Mouse (Mus musculus) limb, embryonic 13.5 days (tissue): Measurements from ENCODE around the gene Myo3b. TPM values are rescaled to one million over a fixed set of nuclear protein-coding genes. Genes with fewer than 3 reads are reported as not detected.

ENCODE experiments used
- ATAC-seq: fragments of 200-750 bp; cut with Nextera tagmentation; 2 replicates; pipeline ENCODE4 v1.8.0; 2017; ENCODE audit warnings: low read depth, moderate number of reproducible peaks, moderate TSS enrichment; ENCODE audit not compliant: low FRiP score
- H3K27ac ChIP-seq: fragments of 300-500 bp; sonication (generic); 2 replicates; pipeline ENCODE4 v1.5.1; 2015; ENCODE audit warnings: inconsistent platforms, mild to moderate bottlenecking, moderate library complexity
- H3K27me3 ChIP-seq: fragments of 300-500 bp; sonication (generic); 2 replicates; pipeline ENCODE4 v1.6.1; 2015; ENCODE audit warnings: mild to moderate bottlenecking, inconsistent platforms
- H3K36me3 ChIP-seq: fragments of 300-500 bp; sonication (generic); 2 replicates; pipeline ENCODE4 v1.6.1; 2015; ENCODE audit warnings: inconsistent platforms, mild to moderate bottlenecking, moderate library complexity
- H3K4me1 ChIP-seq: fragments of 300-500 bp; sonication (generic); 2 replicates; pipeline ENCODE4 v1.6.1; 2015; ENCODE audit warnings: inconsistent platforms
- H3K4me2 ChIP-seq: fragments of 300-500 bp; sonication (generic); replicated peaks from 2 replicates; pipeline ENCODE4 v1.6.1; 2015; ENCODE audit warnings: inconsistent platforms, mild to moderate bottlenecking, moderate library complexity
- H3K4me3 ChIP-seq: fragments of 300-500 bp; sonication (generic); 2 replicates; pipeline ENCODE4 v1.5.1; 2015; ENCODE audit warnings: moderate library complexity, mild to moderate bottlenecking, inconsistent platforms
- H3K9ac ChIP-seq: fragments of 300-500 bp; sonication (generic); 2 replicates; pipeline ENCODE4 v1.6.1; 2015; ENCODE audit warnings: mild to moderate bottlenecking, inconsistent platforms
- H3K9me3 ChIP-seq: fragments of 300-500 bp; sonication (generic); 2 replicates; pipeline ENCODE4 v1.6.1; 2016; ENCODE audit warnings: inconsistent platforms
- WGBS: fragments of 180-500 bp; shearing (Covaris S2); methylation state at CpG from one replicate; pipeline ENCODE4 v1.1.7; 2015; 5-methylcytosine and 5-hydroxymethylcytosine counted together
- polyA plus RNA-seq: library from polyadenylated mRNA; unstranded; fragments of >200 nt; fragmentation: Nextera tagmentation; extraction: Ambion mirVana; gene quantifications from 2 replicates; pipeline ENCODE4 v1.2.1, GENCODE M21; 2015

Myo3b gene
- polyA plus RNA-seq, 1 experiment from 2014 or later = not detected

- 47% methylated on average over 12 of the region's 12 CpGs for WGBS
- H3K27me3 ChIP-seq = no peaks in the 10 kb centered on the region
Observed at GRCm38 (mm10) chr2:70113798-70114782, 75.2 kb downstream of the Myo3b start.

GRCm38 (mm10) chr2:70118376-70119264, 79.7 kb downstream of the Myo3b start:
- no peak for ATAC-seq
- Histone ChIP-seq H3K36me3 (no peaks in the 10 kb centered on the region), H3K9me3 (no peaks in the 10 kb centered on the region), H3K27me3 (peaks cover 4% of the 10 kb centered on the region; the same call in 1 of the 2 replicates), H3K4me1 (no peaks in the 10 kb centered on the region), H3K4me2 (no peak overlapping the region), H3K4me3 (no peak overlapping the region), H3K27ac (no peak overlapping the region), H3K9ac (no peak overlapping the region)
- WGBS = 41% methylated on average over 16 of the region's 16 CpGs

More at GRCm38 (mm10) chr2:70113798-70114782, 75.2 kb downstream of the Myo3b start:
- Histone ChIP-seq H3K36me3 (no peaks in the 10 kb centered on the region), H3K9me3 (no peaks in the 10 kb centered on the region), H3K9ac (no peak overlapping the region), H3K4me1 (no peaks in the 10 kb centered on the region), H3K4me3 (no peak overlapping the region), H3K4me2 (no peak overlapping the region), H3K27ac (no peak overlapping the region)
- ATAC-seq = no peak

GRCm38 (mm10) chr2:70119265-70119663, 80.3 kb downstream of the Myo3b start:
- 92% methylated on average over 2 of the region's 2 CpGs for WGBS
- no peaks in the 10 kb centered on the region for H3K9me3 ChIP-seq
- no peaks in the 10 kb centered on the region for H3K36me3 ChIP-seq
- no peak overlapping the region for H3K9ac ChIP-seq
- no peak for ATAC-seq
- H3K27me3 ChIP-seq = peaks cover 4% of the 10 kb centered on the region; the same call in 1 of the 2 replicates
- no peak overlapping the region for H3K4me2 ChIP-seq
- no peaks in the 10 kb centered on the region for H3K4me1 ChIP-seq
- H3K27ac ChIP-seq = no peak overlapping the region
- H3K4me3 ChIP-seq = no peak overlapping the region

GRCm38 (mm10) chr2:70126330-70126729, 87.4 kb downstream of the Myo3b start:
- Histone ChIP-seq H3K9me3 (no peaks in the 10 kb centered on the region), H3K9ac (no peak overlapping the region), H3K4me1 (peaks cover 11% of the 10 kb centered on the region; the same call in 1 of the 2 replicates), H3K27me3 (peaks cover 42% of the 10 kb centered on the region), H3K36me3 (no peaks in the 10 kb centered on the region), H3K4me2 (peak overlapping the region; percentile 52), H3K27ac (no peak overlapping the region), H3K4me3 (no peak overlapping the region)
- 65% methylated on average over 10 of the region's 10 CpGs for WGBS
- no peak for ATAC-seq

GRCm38 (mm10) chr2:70126783-70127182, 87.9 kb downstream of the Myo3b start:
- Histone ChIP-seq H3K4me1 (peaks cover 11% of the 10 kb centered on the region; the same call in 1 of the 2 replicates), H3K9me3 (no peaks in the 10 kb centered on the region), H3K9ac (no peak overlapping the region), H3K4me3 (peak overlapping the region; percentile 13; the same call in 1 of the 2 replicates), H3K36me3 (no peaks in the 10 kb centered on the region), H3K27me3 (peaks cover 45% of the 10 kb centered on the region), H3K27ac (no peak overlapping the region), H3K4me2 (peak overlapping the region; percentile 52)
- ATAC-seq = peak; percentile 48; the same call in 1 of the 2 replicates
- under 1% methylated on average over 13 of the region's 13 CpGs for WGBS

GRCm38 (mm10) chr2:70127351-70128148, 88.6 kb downstream of the Myo3b start:
- Histone ChIP-seq H3K27me3 (peaks cover 45% of the 10 kb centered on the region), H3K9me3 (no peaks in the 10 kb centered on the region), H3K27ac (no peak overlapping the region), H3K4me2 (peak overlapping the region; percentile 52), H3K36me3 (no peaks in the 10 kb centered on the region), H3K4me3 (0 out of 2 replicates have a peak overlapping the region, but pooled peaks have one; percentile 13), H3K4me1 (peaks cover 12% of the 10 kb centered on the region; the same call in 1 of the 2 replicates), H3K9ac (no peak overlapping the region)
- ATAC-seq = no peak
- 12% methylated on average over 21 of the region's 21 CpGs for WGBS

- Histone ChIP-seq H3K4me3 (no peak overlapping the region), H3K9me3 (no peaks in the 10 kb centered on the region), H3K27ac (no peak overlapping the region), H3K4me2 (no peak overlapping the region), H3K36me3 (no peaks in the 10 kb centered on the region), H3K4me1 (peaks cover 14% of the 10 kb centered on the region; the same call in 1 of the 2 replicates), H3K9ac (no peak overlapping the region), H3K27me3 (peaks cover 45% of the 10 kb centered on the region)
- no peak for ATAC-seq
- WGBS = 71% methylated on average over 6 of the region's 6 CpGs
Observed at GRCm38 (mm10) chr2:70128590-70128989, 89.7 kb downstream of the Myo3b start.

GRCm38 (mm10) chr2:70129566-70129965, 90.6 kb downstream of the Myo3b start:
- ATAC-seq = no peak
- no peaks in the 10 kb centered on the region for H3K9me3 ChIP-seq
- H3K4me3 ChIP-seq = no peak overlapping the region
- H3K4me2 ChIP-seq = no peak overlapping the region
- no peak overlapping the region for H3K27ac ChIP-seq
- H3K27me3 ChIP-seq = peaks cover 45% of the 10 kb centered on the region
- no peak overlapping the region for H3K9ac ChIP-seq
- 76% methylated on average over 3 of the region's 3 CpGs for WGBS
- H3K36me3 ChIP-seq = no peaks in the 10 kb centered on the region
- peaks cover 14% of the 10 kb centered on the region; the same call in 1 of the 2 replicates for H3K4me1 ChIP-seq

GRCm38 (mm10) chr2:70133281-70133680, 94.4 kb downstream of the Myo3b start:
- no peak overlapping the region for H3K9ac ChIP-seq
- no peak overlapping the region for H3K4me3 ChIP-seq
- no peak for ATAC-seq
- no peaks in the 10 kb centered on the region for H3K36me3 ChIP-seq
- 0 out of 2 replicates have a peak, but pooled peaks cover 3% of the 10 kb centered on the region for H3K4me1 ChIP-seq
- H3K9me3 ChIP-seq = no peaks in the 10 kb centered on the region
- H3K4me2 ChIP-seq = no peak overlapping the region
- no peak overlapping the region for H3K27ac ChIP-seq
- 82% methylated on average over 4 of the region's 4 CpGs for WGBS
- H3K27me3 ChIP-seq = peaks cover 25% of the 10 kb centered on the region

GRCm38 (mm10) chr2:70137226-70137998, 98.5 kb downstream of the Myo3b start:
- Histone ChIP-seq H3K9ac (no peak overlapping the region), H3K27me3 (0 out of 2 replicates have a peak, but pooled peaks cover 3% of the 10 kb centered on the region)
- 88% methylated on average over 4 of the region's 4 CpGs for WGBS

More at GRCm38 (mm10) chr2:70137226-70137998, 98.5 kb downstream of the Myo3b start:
- H3K36me3 ChIP-seq = no peaks in the 10 kb centered on the region
- H3K9me3 ChIP-seq = no peaks in the 10 kb centered on the region
- H3K27ac ChIP-seq = no peak overlapping the region
- 0 out of 2 replicates have a peak, but pooled peaks cover 3% of the 10 kb centered on the region for H3K4me1 ChIP-seq
- no peak for ATAC-seq
- no peak overlapping the region for H3K4me3 ChIP-seq
- no peak overlapping the region for H3K4me2 ChIP-seq
